ENCODE assay signal across 25 mouse cellular contexts in the genomic region with DNA sequence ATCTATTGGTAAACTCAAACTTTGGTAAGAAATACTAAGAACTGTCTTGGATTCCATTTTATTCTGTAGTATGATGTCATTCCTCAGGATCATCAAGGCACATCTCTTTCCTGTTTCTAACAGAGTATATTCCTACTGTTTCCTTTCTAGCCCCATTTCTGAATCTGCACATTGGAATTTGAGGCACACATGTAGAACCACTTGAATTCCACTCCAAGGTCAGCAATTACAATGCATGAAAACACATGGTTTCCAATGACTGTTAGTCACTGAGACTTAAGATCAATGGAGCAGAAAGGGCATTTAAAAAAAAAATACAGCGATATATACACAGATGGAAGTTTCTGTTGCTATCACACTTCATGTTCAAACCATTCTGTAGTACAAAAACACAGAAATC. TPM values are rescaled to one million over a fixed set of nuclear protein-coding genes. Genes with fewer than 3 reads are reported as not detected.
"Had no signal": no experiment of that assay in that cellular context is flagged by ENCODE, and none has a peak within 500 bp of the region (broad histone marks: within the 10 kb centered on the region; RNA-seq: fewer than 3 reads in every experiment).

No protein-coding gene starts in this region.

- H3K4me1 ChIP-seq: hindbrain, embryonic 10.5 days; hindbrain, embryonic 12.5 days; intestine, embryonic 15.5 days; limb, embryonic 10.5 days; limb, embryonic 12.5 days; liver, embryonic 15.5 days had no signal

- H3K27ac ChIP-seq: gastrocnemius, adult 2 months; heart, embryonic 10.5 days; hindbrain, embryonic 10.5 days; hindbrain, embryonic 12.5 days; hindbrain, embryonic 14.5 days; intestine, embryonic 15.5 days; layer of hippocampus, adult 2 months; left cerebral cortex, adult 2 months; limb, embryonic 10.5 days; limb, embryonic 12.5 days; liver, embryonic 13.5 days; liver, embryonic 15.5 days had no signal

- H3K4me3 ChIP-seq: gastrocnemius, adult 2 months; heart, embryonic 10.5 days; heart, embryonic 12.5 days; hindbrain, embryonic 10.5 days; hindbrain, embryonic 12.5 days; intestine, embryonic 15.5 days; layer of hippocampus, adult 2 months; left cerebral cortex, adult 2 months; limb, embryonic 10.5 days; limb, embryonic 12.5 days; liver, embryonic 13.5 days; liver, embryonic 15.5 days had no signal

- H3K9me3 ChIP-seq: heart, embryonic 10.5 days; heart, embryonic 12.5 days; hindbrain, embryonic 10.5 days; hindbrain, embryonic 12.5 days; intestine, embryonic 15.5 days; limb, embryonic 10.5 days; limb, embryonic 12.5 days; liver, embryonic 13.5 days; liver, embryonic 15.5 days had no signal

- H3K9ac ChIP-seq: heart, embryonic 12.5 days; hindbrain, embryonic 12.5 days; hindbrain, embryonic 14.5 days; intestine, embryonic 15.5 days; limb, embryonic 12.5 days; liver, embryonic 13.5 days; liver, embryonic 15.5 days had no signal

- H3K4me2 ChIP-seq: heart, embryonic 12.5 days; hindbrain, embryonic 12.5 days; hindbrain, embryonic 14.5 days; intestine, embryonic 15.5 days; limb, embryonic 12.5 days; liver, embryonic 11.5 days; liver, embryonic 13.5 days; liver, embryonic 15.5 days had no signal

- H3K27me3 ChIP-seq: heart, embryonic 12.5 days; hindbrain, embryonic 12.5 days; intestine, embryonic 15.5 days; limb, embryonic 12.5 days; liver, embryonic 13.5 days; liver, embryonic 15.5 days had no signal

- ATAC-seq: hindbrain, embryonic 16.5 days; inflammation-experienced regulatory T-cells, adult 6 months; intestine, embryonic 15.5 days; intestine, postnatal 0 days had no signal

- H3K36me3 ChIP-seq: heart, embryonic 10.5 days; heart, embryonic 12.5 days; hindbrain, embryonic 10.5 days; hindbrain, embryonic 12.5 days; intestine, embryonic 15.5 days; limb, embryonic 10.5 days; limb, embryonic 12.5 days; liver, embryonic 13.5 days; liver, embryonic 15.5 days had no signal

- DNase-seq: gastrocnemius, adult 2 months; gastrocnemius, postnatal 10 days; gastrocnemius, postnatal 25 days; heart, adult 18-20 months; heart, postnatal 10 days; heart, postnatal 4 days; kidney, postnatal 14 days; kidney, postnatal 4 days; liver; liver, embryonic 13.5 days had no signal

RNA-seq across cellular contexts. Expression of a gene that starts 24.8 kb away (rescaled TPM):
- polyA plus RNA-seq: hindbrain, embryonic 14.5 days; hindbrain, embryonic 16.5 days had no signal
